Mouse (Mus musculus) urinary bladder, postnatal 14 days (tissue): ENCODE results near the gene Cdca5.

Source experiments
- DNase-seq: peaks from one replicate; pipeline ENCODE4 v3.0.0; 2021; ENCODE audit warnings: low spot score

The Cdca5 gene

DNA sequence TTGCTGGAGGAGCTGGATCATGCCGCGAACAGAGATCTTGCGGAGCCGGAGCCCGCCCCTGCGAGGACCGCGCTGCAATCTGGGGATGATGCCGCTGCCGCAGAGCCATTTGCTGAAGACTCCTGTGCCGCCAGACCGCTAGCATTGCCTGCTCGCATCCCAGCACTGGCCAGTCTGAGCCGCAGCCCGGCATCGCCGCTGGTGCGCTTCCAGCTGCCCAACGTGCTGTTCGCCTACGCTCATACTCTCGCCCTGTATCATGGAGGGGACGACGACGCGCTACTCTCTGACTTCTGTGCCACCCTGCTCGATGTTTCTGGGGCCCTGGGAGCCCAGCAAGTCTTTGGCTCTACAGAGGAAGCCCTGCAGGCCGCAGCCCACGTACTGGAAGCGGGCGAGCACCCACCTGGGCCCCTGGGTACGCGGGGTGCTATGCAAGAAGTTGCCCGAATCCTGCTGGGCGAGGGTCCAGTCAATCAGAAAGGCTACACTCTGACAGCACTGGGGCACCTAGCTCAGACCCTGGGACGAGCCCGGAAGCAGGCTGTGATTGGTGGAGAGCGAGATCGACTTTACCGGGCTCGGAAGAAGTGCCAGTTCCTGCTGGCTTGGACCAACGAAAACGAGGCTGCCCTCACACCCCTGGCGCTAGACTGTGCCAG, 23.0 kb upstream of the Cdca5 start:
- DNase-seq = peak; percentile 57

DNA sequence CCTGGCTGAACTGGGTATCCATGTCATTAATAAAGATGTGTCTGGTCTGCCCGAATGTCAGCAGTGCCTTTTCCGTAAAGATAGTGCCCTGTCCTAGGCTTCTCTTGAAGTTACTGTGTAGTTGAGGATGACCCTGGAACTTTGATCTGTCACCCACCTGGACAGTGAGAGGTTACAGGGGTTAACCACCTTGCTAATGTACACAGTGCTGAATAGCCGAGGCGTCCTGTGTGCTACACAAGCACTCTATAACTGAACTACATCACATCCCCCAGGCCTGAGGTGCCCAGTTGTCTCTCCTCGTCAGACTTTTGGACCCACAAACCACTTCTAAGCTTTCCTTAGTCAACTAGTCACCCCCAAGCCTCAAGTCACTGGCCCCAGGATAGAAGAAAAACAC, 22.4 kb upstream of the Cdca5 start:
- DNase-seq = no peak

GRCm38 (mm10) chr19:6063081-6063480, 21.7 kb upstream of the Cdca5 start:
- DNase-seq = no peak

GRCm38 (mm10) chr19:6066571-6066970, 18.2 kb upstream of the Cdca5 start:
- DNase-seq = no peak

DNA sequence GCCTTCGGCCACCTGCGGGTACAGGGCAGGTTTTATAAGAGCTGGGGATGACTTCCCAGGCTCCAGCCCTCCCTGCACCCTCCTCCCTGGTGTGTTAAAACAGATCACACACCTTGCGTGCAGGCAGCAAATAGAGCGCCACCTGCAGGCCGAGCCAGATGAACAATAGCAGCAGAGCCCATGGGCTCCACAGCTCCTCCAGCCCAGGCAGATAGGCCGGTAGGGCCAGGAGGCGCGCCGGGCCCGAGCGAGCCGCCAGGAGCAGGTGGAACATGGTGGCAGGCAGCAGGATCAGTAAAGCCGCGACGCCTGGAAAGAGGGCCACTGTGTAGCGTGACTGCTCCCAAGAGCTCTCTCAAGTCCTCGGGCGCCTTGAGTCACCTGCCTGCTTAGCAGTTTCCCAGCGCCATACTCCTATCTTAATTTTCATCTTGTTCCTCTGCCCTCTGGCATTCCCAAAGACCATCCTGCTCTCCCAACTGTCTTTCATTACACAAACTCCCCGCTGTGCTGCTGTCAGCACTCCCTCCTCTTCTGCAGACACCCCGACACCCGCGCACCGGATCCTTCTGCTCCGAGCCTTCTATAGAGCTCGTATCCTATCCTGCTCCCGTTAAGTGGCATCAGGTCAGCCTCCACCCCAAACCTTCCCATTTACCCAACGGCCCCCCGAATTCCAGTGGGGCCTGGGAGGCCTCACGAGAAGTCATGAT, 17.6 kb upstream of the Cdca5 start:
- peak; percentile 86 for DNase-seq

GRCm38 (mm10) chr19:6067724-6068415, 16.9 kb upstream of the Cdca5 start, which contains the start of gene Tm7sf2:
Gene Tm7sf2 (minus strand): TSS chr19:6068373.
- peak; percentile 94 for DNase-seq

GRCm38 (mm10) chr19:6068951-6069350, 15.8 kb upstream of the Cdca5 start:
- peak; percentile 25 for DNase-seq

- DNase-seq = no peak
These were observed 14.9 kb upstream of the Cdca5 start for GRCm38 (mm10) chr19:6069851-6070250.

- DNase-seq = no peak
These were observed 14.1 kb upstream of the Cdca5 start for GRCm38 (mm10) chr19:6070571-6071250.

GRCm38 (mm10) chr19:6071261-6071660, 13.5 kb upstream of the Cdca5 start:
- DNase-seq = no peak

DNA sequence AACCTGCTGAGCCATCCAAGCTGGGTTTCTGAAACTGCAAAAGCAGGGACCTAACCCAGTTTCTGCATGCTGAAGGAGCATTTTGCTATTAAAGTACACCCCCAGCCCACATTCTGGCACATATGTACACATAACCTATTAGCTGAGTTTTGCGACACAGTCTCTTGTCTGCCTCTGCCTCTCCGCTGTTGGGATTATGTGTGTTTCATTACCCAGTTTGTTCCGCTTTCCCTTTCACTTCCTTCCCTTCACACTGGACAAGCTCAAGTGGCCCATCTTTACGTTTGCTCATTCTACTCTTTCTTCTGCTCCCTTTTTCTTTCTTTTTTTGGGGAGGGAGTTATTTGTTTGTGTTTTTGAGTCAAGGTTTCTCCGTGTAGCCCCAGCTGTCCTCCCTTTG, 10.9 kb upstream of the Cdca5 start:
- no peak for DNase-seq

GRCm38 (mm10) chr19:6076564-6077393, 8.0 kb upstream of the Cdca5 start, which contains the start of gene Vps51:
Gene Vps51 (minus strand): TSS chr19:6077231.
- DNase-seq = peak; percentile 84

- no peak for DNase-seq
These were observed 4.8 kb upstream of the Cdca5 start, which contains the start of gene Tmem262 for GRCm38 (mm10) chr19:6079983-6080480. Gene Tmem262 (plus strand): TSS chr19:6080033.

DNA sequence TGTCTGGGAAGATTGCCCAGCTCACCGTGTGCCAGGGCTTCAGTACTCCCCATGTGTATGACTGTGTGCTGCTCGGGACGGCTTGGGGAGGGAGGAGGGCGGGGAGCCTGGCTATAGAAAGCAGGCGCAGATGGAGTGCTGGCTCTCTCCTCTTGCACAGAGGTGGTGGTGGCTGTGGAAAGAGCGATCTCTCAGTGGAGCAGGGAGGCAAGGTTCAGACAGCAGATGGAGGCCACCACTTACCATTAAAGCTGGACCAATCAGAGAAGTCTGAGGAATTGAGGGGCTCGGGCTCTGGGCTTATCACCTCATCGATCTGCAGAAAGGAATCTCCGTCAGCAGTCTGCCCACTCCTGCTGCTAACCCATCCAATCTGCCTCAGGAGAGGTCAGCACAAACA, 2.6 kb upstream of the Cdca5 start, which contains the start of gene Gm28374:
Gm28374 (minus strand) TSS at position 101 of the 400 bp plus-strand sequence.
- DNase-seq = no peak

DNA sequence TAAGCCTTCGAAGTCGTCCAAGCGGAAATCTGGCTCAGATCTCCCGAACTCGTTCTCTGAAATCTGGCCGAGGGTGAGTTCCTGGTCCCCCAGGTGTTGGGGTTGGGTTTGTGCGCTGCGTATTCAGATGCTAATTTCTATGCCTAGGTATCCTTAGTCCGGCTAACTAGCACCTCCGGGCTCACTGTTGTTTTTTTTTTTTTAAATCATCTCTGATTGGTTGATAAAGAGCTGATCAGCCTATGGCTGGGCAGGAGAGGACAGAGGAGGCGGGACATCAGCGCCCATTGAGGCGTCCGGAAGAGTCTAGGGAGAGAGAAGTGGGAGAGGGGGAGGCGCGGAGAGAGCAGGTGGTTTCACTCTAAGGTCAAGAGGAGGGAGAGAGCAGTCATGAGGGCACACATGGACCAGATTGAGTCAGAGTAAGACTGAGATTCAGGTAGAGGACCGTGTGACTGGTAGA, 665 bp downstream of the Cdca5 start:
- DNase-seq = peak; percentile 58

- DNase-seq = no peak
These were observed 4.1 kb downstream of the Cdca5 start for GRCm38 (mm10) chr19:6088841-6089240.

DNA sequence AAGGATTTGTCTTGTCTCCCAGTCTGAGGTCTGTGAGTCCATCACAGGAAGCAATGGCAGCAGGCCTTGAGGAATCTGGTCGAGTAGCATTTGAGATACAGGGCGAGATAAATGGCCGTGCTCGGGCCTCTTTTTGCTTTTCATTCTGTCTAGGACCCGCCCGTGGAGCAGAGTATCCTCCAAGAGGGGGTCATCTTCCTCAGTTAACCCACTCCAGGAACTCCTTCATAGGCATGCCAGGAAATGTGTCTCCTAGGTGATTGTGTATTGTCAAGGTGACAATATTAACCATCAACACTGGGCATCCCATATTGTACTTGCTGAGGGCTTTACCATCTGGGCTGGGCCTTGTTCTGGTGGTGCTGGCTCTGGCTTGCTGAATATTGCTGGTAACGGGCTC, 9.3 kb downstream of the Cdca5 start, which contains the start of gene AC131692.1:
AC131692.1 (plus strand) TSS at position 301 of the 400 bp plus-strand sequence.
- no peak for DNase-seq

DNA sequence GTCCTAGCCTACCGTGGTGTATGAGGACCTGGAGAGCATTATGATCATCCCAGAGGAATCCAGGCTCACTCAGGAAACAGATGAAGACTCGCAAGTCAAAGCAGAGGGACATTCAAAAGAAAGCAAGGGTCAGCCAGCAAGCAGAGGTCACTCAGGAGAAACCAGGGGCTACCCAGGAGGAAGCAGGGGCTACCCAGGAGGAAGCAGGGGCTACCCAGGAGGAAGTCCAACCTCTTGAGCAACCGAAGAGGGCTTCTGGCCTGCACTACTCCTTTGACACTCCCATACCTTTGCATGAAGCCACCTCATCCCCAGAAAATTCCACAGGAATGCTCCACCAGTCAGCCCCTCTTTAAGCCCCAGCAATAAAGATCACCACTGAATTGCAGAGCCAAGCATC, 13.1 kb downstream of the Cdca5 start:
- no peak for DNase-seq

DNA sequence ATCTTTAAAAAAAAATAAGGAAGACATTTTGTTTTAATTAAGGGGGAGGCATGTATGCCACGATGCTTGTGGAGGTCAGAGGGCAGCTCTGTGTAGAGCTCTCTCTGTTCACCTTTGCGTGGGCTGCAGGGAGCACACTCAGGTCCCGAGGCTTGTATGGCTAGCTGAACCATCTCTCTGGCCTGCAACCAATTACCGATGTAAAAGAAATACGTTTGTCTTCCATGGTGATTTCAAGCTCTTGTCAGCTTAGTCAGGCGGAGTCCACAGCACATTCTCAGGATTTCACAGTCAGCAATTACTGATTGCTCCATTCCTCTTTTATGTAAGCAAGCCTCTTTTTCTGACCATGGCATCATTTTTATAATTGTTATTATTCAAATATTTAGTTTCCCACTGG, 16.4 kb downstream of the Cdca5 start:
- no peak for DNase-seq

- DNase-seq = no peak
These were observed 17.5 kb downstream of the Cdca5 start for GRCm38 (mm10) chr19:6102169-6102853.
